Mouse (Mus musculus): ENCODE measurements around the gene Pik3r1. TPM values are rescaled to one million over a fixed set of nuclear protein-coding genes. Genes with fewer than 3 reads are reported as not detected.

Gene Pik3r1
- total RNA-seq, 1 experiment = 7.3 TPM

GRCm38 (mm10) chr13:101761617-101762016, 6.4 kb downstream of the Pik3r1 start:
- Histone ChIP-seq H3K36me3 (ENCODE audit: control insufficient read depth, insufficient read depth, low read length, poor library complexity, severe bottlenecking) (peaks cover 4% of the 10 kb centered on the region; the same call in 1 of the 2 replicates), H3K9me3 (ENCODE audit: control insufficient read depth, insufficient read depth, low read depth, low read length) (no peaks in the 10 kb centered on the region), H3K4me1 (ENCODE audit: control insufficient read depth in 2 of 2, insufficient read depth in 2 of 2, low read length in 2 of 2, poor library complexity in 1 of 2) (peaks cover 6 to 33% of the 10 kb centered on the region in 2 experiments), H3K27ac (ENCODE audit: insufficient read depth, low read depth, low read length, poor library complexity, severe bottlenecking) (no peak overlapping the region), H3K4me3 (ENCODE audit: insufficient read depth in 1 of 2, low read depth in 1 of 2, low read length in 2 of 2, poor library complexity in 1 of 2, severe bottlenecking in 1 of 2) (no peak overlapping the region), H3K9ac (ENCODE audit: insufficient read depth, low read depth, low read length, poor library complexity, severe bottlenecking) (no peak overlapping the region)
- in situ Hi-C loops (cut with MboI; ENCODE audit: low sequenced_read_pairs in 2 of 2, unreplicated experiment in 2 of 2) = no loop called here
- no peak for DNase-seq (ENCODE audit: low read depth, low spot score)
- TF ChIP-seq HCFC1 (IDR thresholded peaks at IDR 0.05; ENCODE audit: borderline replicate concordance, insufficient read depth, low read length) (no peak), CHD2 (IDR thresholded peaks at IDR 0.05; ENCODE audit: low read depth, low read length) (no peak), ZNF384 (IDR thresholded peaks at IDR 0.05; ENCODE audit: low read depth, low read length) (no peak), ZC3H11A (IDR thresholded peaks at IDR 0.05; ENCODE audit: borderline replicate concordance, low read depth, low read length) (no peak), MAFK (IDR thresholded peaks at IDR 0.05; ENCODE audit: insufficient read depth, low read depth, low read length) (no peak)

- peaks cover 6 to 33% of the 10 kb centered on the region in 2 experiments; a peak in 3 of 4 replicates for H3K4me1 ChIP-seq (ENCODE audit: control insufficient read depth in 2 of 2, insufficient read depth in 2 of 2, low read length in 2 of 2, poor library complexity in 1 of 2)
- peaks cover 4% of the 10 kb centered on the region; the same call in 1 of the 2 replicates for H3K36me3 ChIP-seq (ENCODE audit: control insufficient read depth, insufficient read depth, low read length, poor library complexity, severe bottlenecking)
- TF ChIP-seq HCFC1 (IDR thresholded peaks at IDR 0.05; ENCODE audit: borderline replicate concordance, insufficient read depth, low read length) (no peak), ZC3H11A (IDR thresholded peaks at IDR 0.05; ENCODE audit: borderline replicate concordance, low read depth, low read length) (no peak), ZNF384 (IDR thresholded peaks at IDR 0.05; ENCODE audit: low read depth, low read length) (no peak)
- no peak for DNase-seq (ENCODE audit: low read depth, low spot score)
- in situ Hi-C loops (cut with MboI; ENCODE audit: low sequenced_read_pairs in 2 of 2, unreplicated experiment in 2 of 2) = no loop called here
- H3K9ac ChIP-seq (ENCODE audit: insufficient read depth, low read depth, low read length, poor library complexity, severe bottlenecking) = no peak overlapping the region
- no peak overlapping the region for H3K4me3 ChIP-seq (ENCODE audit: insufficient read depth in 1 of 2, low read depth in 1 of 2, low read length in 2 of 2, poor library complexity in 1 of 2, severe bottlenecking in 1 of 2)
- H3K27ac ChIP-seq (ENCODE audit: insufficient read depth, low read depth, low read length, poor library complexity, severe bottlenecking) = peak overlapping the region; percentile 49
- H3K9me3 ChIP-seq (ENCODE audit: control insufficient read depth, insufficient read depth, low read depth, low read length) = no peaks in the 10 kb centered on the region
Observed at GRCm38 (mm10) chr13:101760953-101761352, 7.1 kb downstream of the Pik3r1 start.

GRCm38 (mm10) chr13:101760001-101760687, 7.9 kb downstream of the Pik3r1 start:
- peaks cover 6 to 33% of the 10 kb centered on the region in 2 experiments; a peak in 3 of 4 replicates for H3K4me1 ChIP-seq (ENCODE audit: control insufficient read depth in 2 of 2, insufficient read depth in 2 of 2, low read length in 2 of 2, poor library complexity in 1 of 2)
- H3K4me3 ChIP-seq (ENCODE audit: insufficient read depth in 1 of 2, low read depth in 1 of 2, low read length in 2 of 2, poor library complexity in 1 of 2, severe bottlenecking in 1 of 2) = no peak overlapping the region
- H3K27ac ChIP-seq (ENCODE audit: insufficient read depth, low read depth, low read length, poor library complexity, severe bottlenecking) = no peak overlapping the region
- TF ChIP-seq CHD2 (IDR thresholded peaks at IDR 0.05; ENCODE audit: low read depth, low read length) (peak; percentile 40; the same call in 1 of the 2 replicates), MAFK (IDR thresholded peaks at IDR 0.05; ENCODE audit: insufficient read depth, low read depth, low read length) (no peak)
- H3K9me3 ChIP-seq (ENCODE audit: control insufficient read depth, insufficient read depth, low read depth, low read length) = no peaks in the 10 kb centered on the region
- no peak overlapping the region for H3K9ac ChIP-seq (ENCODE audit: insufficient read depth, low read depth, low read length, poor library complexity, severe bottlenecking)
- H3K36me3 ChIP-seq (ENCODE audit: control insufficient read depth, insufficient read depth, low read length, poor library complexity, severe bottlenecking) = peaks cover 4% of the 10 kb centered on the region; the same call in 1 of the 2 replicates
- in situ Hi-C loops (cut with MboI; ENCODE audit: low sequenced_read_pairs in 2 of 2, unreplicated experiment in 2 of 2) = no loop called here
- DNase-seq (ENCODE audit: low read depth, low spot score) = no peak

- Histone ChIP-seq H3K36me3 (ENCODE audit: control insufficient read depth, insufficient read depth, low read length, poor library complexity, severe bottlenecking) (peaks cover 4% of the 10 kb centered on the region; the same call in 1 of the 2 replicates), H3K9ac (ENCODE audit: insufficient read depth, low read depth, low read length, poor library complexity, severe bottlenecking) (no peak overlapping the region; the same call in 1 of the 2 replicates), H3K4me3 (ENCODE audit: insufficient read depth in 1 of 2, low read depth in 1 of 2, low read length in 2 of 2, poor library complexity in 1 of 2, severe bottlenecking in 1 of 2) (no peak overlapping the region), H3K27ac (ENCODE audit: insufficient read depth, low read depth, low read length, poor library complexity, severe bottlenecking) (no peak overlapping the region), H3K9me3 (ENCODE audit: control insufficient read depth, insufficient read depth, low read depth, low read length) (no peaks in the 10 kb centered on the region), H3K4me1 (ENCODE audit: control insufficient read depth in 2 of 2, insufficient read depth in 2 of 2, low read length in 2 of 2, poor library complexity in 1 of 2) (peaks cover 6 to 33% of the 10 kb centered on the region in 2 experiments; a peak in 3 of 4 replicates)
- TF ChIP-seq ZC3H11A (IDR thresholded peaks at IDR 0.05; ENCODE audit: borderline replicate concordance, low read depth, low read length) = no peak
- no peak for TF ChIP-seq CHD2 (IDR thresholded peaks at IDR 0.05; ENCODE audit: low read depth, low read length)
- TF ChIP-seq ZNF384 (IDR thresholded peaks at IDR 0.05; ENCODE audit: low read depth, low read length) = no peak
- TF ChIP-seq MAFK (IDR thresholded peaks at IDR 0.05; ENCODE audit: insufficient read depth, low read depth, low read length) = no peak
- no peak for TF ChIP-seq HCFC1 (IDR thresholded peaks at IDR 0.05; ENCODE audit: borderline replicate concordance, insufficient read depth, low read length)
- in situ Hi-C loops (cut with MboI; ENCODE audit: low sequenced_read_pairs in 2 of 2, unreplicated experiment in 2 of 2) = no loop called here
- DNase-seq (ENCODE audit: low read depth, low spot score) = no peak
Observed at GRCm38 (mm10) chr13:101759281-101759871, 8.6 kb downstream of the Pik3r1 start.

All from ES-E14 (cell line).